Mouse (Mus musculus): ENCODE measurements around the gene Dlst.

DNA sequence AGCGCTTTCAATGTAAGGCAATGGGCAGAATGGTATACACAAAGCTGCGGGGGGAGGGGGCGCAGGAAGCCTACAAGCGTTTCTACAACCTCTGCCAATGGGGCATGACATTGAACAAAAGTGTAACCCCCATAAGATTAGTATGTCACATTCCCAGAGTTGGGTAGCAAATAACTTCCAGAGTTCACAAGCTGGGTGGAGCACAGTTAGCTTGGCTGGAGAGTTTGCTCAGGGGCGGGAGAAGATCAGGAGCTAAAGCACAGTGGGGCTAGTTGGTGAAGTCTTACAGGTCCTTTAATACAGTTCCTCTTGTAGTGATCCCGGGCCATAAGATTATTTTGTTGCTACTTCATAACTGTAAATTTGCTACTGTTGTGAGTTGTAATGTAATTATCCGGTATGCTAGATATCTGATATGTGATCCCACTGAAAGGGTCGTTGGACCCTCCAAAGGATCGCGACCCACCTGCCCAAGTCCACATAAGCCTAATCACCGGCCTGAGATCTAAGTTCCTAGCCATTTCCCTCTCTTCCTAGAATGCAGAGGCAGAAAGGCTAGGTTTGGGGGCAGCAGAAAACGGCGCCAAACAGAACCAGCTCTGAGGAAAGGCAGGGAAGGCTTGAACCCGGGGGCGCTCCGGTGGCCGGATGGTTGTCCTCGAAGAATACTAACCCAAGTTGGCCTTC, 479 bp upstream of the Dlst start:
- TF ChIP-seq CTCF (IDR thresholded peaks at IDR 0.05; ENCODE audit: control insufficient read depth, insufficient read depth, insufficient read length): no peak
- no peak for TF ChIP-seq MYOD1 (IDR thresholded peaks at IDR 0.05; ENCODE audit: control insufficient read depth, insufficient read length, low read depth)

All from C2C12 (cell line).